Mouse (Mus musculus): ENCODE results near the gene Adcy4. TPM values are rescaled to one million over a fixed set of nuclear protein-coding genes. Genes with fewer than 3 reads are reported as not detected.
A peak's percentile ranks its signal among the peaks of the same experiment; 100 is the strongest.

Gene Adcy4
- polyA plus RNA-seq, 1 experiment from 2014 or later, result 15.3 TPM

DNA sequence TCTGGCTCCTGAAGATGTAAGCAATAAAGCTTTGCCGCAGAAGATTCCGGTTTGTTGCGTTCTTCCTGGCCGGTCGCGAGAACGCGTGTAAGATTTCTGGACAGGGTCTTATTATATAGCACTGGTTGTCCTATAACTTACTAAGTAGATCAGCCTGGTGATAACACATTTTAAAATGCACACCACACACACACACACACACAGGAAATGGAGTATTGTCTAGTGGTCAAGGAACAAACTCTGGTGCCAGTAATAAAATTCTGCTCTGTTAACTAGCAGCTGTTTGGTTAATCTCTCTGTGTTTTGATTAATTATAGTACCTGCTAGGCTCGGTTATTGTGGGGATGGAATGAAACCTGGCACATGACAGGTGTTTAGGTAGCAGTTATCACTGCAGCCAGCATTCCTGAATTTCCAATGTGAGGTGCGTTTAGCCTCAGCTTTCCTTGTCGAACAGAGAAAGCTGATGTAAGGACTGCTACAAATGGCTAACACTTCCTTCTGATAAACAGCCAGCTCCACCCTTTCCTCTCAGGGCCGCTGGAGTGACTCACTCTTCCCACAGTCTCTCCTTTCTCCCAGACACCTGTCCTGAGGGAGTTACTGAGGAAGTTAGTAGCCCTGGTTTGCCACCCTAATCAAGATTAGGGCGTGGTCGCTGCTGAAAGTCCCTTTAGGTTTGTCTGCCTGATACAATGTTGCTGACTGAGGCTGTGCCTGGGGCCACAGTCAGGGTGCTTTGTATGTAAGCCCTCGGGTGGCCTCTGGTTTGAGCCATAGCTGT lies 11.7 kb upstream of the Adcy4 start:
- 68% methylated on average over 15 of the region's 15 CpGs for WGBS
- Histone ChIP-seq H3K4me2 (ENCODE audit: low read depth, low read length) (no peak overlapping the region), H3K9ac (ENCODE audit: low read length) (no peak overlapping the region), H3K27me3 (ENCODE audit: control insufficient read depth, insufficient read depth, low read length) (no peaks in the 10 kb centered on the region), H3K9me3 (replicated peaks; ENCODE audit: control insufficient read depth, low read length) (no peaks in the 10 kb centered on the region), H3K4me1 (ENCODE audit: control insufficient read depth, insufficient read depth, low read length) (no peaks in the 10 kb centered on the region), H3K4me3 (ENCODE audit: low read length) (no peak overlapping the region), H3K36me3 (ENCODE audit: control insufficient read depth, insufficient read depth) (no peaks in the 10 kb centered on the region), H3K27ac (ENCODE audit: low read length) (peak overlapping the region; percentile 23)
- ATAC-seq (replicated peaks; ENCODE audit: extremely low read depth, insufficient read depth, low FRiP score), result 0 out of 2 replicates have a peak, but pooled peaks have one; percentile 45

DNA sequence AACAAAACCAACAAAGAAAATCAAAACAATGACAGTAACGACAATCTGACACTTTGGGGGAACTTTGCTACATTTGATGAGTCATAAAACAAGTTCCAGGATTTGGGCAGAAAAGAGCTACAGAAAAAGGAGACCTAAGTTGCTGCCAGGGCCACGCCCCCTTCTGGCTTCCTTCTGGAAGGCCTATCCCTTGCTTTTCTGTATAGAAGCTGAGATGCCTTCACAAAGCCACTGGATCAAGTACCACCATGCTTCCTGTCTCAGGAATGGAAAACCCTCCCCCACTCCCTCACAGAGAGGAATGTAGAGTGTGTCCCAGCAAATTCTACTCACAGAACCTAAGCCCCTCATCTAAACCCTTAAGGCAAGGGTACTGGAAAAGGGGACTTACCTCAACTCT lies 10.1 kb upstream of the Adcy4 start:
- H3K27me3 ChIP-seq (ENCODE audit: control insufficient read depth, insufficient read depth, low read length), result 0 out of 2 replicates have a peak, but pooled peaks cover 3% of the 10 kb centered on the region
- 59% methylated on average over 2 of the region's 2 CpGs for WGBS
- no peaks in the 10 kb centered on the region for H3K9me3 ChIP-seq (replicated peaks; ENCODE audit: control insufficient read depth, low read length)
- H3K36me3 ChIP-seq (ENCODE audit: control insufficient read depth, insufficient read depth), result no peaks in the 10 kb centered on the region
- no peak overlapping the region for H3K4me2 ChIP-seq (ENCODE audit: low read depth, low read length)
- H3K27ac ChIP-seq (ENCODE audit: low read length), result no peak overlapping the region
- no peak for ATAC-seq (replicated peaks; ENCODE audit: extremely low read depth, insufficient read depth, low FRiP score)
- no peak overlapping the region for H3K4me3 ChIP-seq (ENCODE audit: low read length)
- no peak overlapping the region for H3K9ac ChIP-seq (ENCODE audit: low read length)
- H3K4me1 ChIP-seq (ENCODE audit: control insufficient read depth, insufficient read depth, low read length), result no peaks in the 10 kb centered on the region

DNA sequence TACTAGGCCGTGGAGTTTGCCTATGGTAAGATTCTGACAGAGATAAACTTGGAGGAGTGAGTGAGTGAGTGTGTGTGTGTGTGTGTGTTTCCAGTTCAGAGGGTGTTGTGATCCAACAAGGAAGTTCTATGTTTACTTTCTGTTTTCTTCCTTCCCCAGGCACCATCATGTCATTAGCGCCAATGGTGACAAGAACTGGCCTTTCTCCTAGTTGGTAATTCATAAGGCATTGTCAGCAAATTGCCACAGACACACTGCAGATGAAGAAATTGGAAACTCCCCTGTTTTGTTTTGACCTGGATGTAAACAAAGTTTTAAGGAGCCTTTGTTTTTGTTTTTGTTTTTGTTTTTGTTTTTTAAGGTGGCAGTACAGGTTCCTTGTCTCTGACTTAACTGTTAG lies 9.6 kb upstream of the Adcy4 start:
- WGBS, result 61% methylated on average over 2 of the region's 2 CpGs
- H3K27me3 ChIP-seq (ENCODE audit: control insufficient read depth, insufficient read depth, low read length), result 0 out of 2 replicates have a peak, but pooled peaks cover 3% of the 10 kb centered on the region
- no peak overlapping the region for H3K9ac ChIP-seq (ENCODE audit: low read length)
- no peaks in the 10 kb centered on the region for H3K4me1 ChIP-seq (ENCODE audit: control insufficient read depth, insufficient read depth, low read length)
- no peak overlapping the region for H3K4me3 ChIP-seq (ENCODE audit: low read length)
- ATAC-seq (replicated peaks; ENCODE audit: extremely low read depth, insufficient read depth, low FRiP score), result no peak
- H3K4me2 ChIP-seq (ENCODE audit: low read depth, low read length), result no peak overlapping the region
- no peaks in the 10 kb centered on the region for H3K36me3 ChIP-seq (ENCODE audit: control insufficient read depth, insufficient read depth)
- no peak overlapping the region for H3K27ac ChIP-seq (ENCODE audit: low read length)
- H3K9me3 ChIP-seq (replicated peaks; ENCODE audit: control insufficient read depth, low read length), result no peaks in the 10 kb centered on the region

DNA sequence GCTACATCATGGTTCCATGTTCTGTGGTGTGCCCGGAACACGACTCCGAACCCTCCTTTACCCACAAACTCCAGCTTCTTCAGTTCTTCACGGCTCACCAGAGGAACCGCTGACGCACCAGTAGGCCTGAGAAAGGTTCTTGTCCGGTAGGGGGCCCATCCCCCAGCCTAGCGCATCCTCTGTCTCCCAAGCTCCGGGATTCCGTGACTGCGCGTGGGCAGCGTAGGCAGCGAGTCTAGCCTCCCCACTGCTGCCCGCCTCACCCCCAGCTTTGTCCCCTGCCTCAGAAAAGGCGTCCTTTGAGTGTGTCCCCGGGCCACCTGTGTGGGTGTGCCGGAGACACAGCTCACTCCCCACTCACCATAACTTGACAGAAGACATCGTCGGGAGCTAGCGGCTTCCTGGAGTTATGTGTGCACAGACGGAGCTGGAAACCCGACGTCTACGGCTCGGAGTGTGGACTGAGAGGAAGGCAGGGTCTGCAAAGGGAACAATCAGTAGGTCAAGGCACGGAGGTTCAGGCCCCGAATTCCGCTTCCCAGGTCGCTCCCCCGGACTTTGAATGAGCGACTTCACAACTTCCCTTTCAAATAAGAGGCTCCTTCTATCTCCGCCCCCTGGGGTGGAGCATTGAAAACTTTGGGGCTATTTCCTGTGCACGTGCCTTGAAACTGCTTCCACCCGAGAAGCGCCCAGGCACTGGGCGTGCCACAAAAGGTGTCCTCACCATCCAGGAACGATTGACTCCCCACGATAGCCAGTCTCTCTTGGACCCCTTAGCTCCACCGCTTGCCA lies 4.6 kb upstream of the Adcy4 start, which contains the start of gene Ripk3:
Gene Ripk3, minus strand, starts transcription at position 610 of the 795 bp plus-strand sequence.
- H3K9ac ChIP-seq (ENCODE audit: low read length), result peak within 1 kb of the TSS; percentile 60
- peaks cover 28% of the 10 kb centered on the region for H3K27me3 ChIP-seq (ENCODE audit: control insufficient read depth, insufficient read depth, low read length)
- peak; percentile 34; the same call in 1 of the 2 replicates for ATAC-seq (replicated peaks; ENCODE audit: extremely low read depth, insufficient read depth, low FRiP score)
- 4% methylated on average over 40 of the region's 40 CpGs for WGBS
- H3K4me2 ChIP-seq (ENCODE audit: low read depth, low read length), result peak within 1 kb of the TSS; percentile 77
- no peaks in the 10 kb centered on the region for H3K36me3 ChIP-seq (ENCODE audit: control insufficient read depth, insufficient read depth)
- H3K4me3 ChIP-seq (ENCODE audit: low read length), result peak within 1 kb of the TSS; percentile 57
- H3K4me1 ChIP-seq (ENCODE audit: control insufficient read depth, insufficient read depth, low read length), result 0 out of 2 replicates have a peak, but pooled peaks cover 4% of the 10 kb centered on the region
- H3K9me3 ChIP-seq (replicated peaks; ENCODE audit: control insufficient read depth, low read length), result no peaks in the 10 kb centered on the region
- no peak within 1 kb of the TSS for H3K27ac ChIP-seq (ENCODE audit: low read length)

DNA sequence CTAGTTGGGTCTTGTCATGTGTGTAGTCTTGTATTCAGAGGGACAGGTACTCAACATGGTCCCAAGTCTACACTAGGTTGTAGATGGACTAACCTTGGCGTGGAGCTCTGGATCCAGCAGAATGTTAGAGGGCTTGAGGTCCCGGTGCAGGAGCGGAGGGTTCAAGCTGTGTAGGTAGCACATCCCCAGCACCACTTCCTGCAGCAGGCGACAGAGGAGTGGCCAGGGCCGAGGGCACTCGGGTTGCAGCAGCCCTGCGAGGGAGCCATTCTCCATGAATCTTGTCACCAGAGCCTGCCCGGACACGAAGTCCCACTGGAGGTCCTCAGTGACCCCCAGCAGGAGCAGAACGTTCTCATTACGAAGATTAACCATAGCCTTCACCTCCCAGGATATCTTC lies 3.8 kb upstream of the Adcy4 start:
- Histone ChIP-seq H3K9ac (ENCODE audit: low read length) (peak overlapping the region; percentile 60; the same call in 1 of the 2 replicates), H3K4me2 (ENCODE audit: low read depth, low read length) (peak overlapping the region; percentile 77), H3K36me3 (ENCODE audit: control insufficient read depth, insufficient read depth) (no peaks in the 10 kb centered on the region), H3K27me3 (ENCODE audit: control insufficient read depth, insufficient read depth, low read length) (peaks cover 31% of the 10 kb centered on the region), H3K4me3 (ENCODE audit: low read length) (peak overlapping the region; percentile 57), H3K9me3 (replicated peaks; ENCODE audit: control insufficient read depth, low read length) (no peaks in the 10 kb centered on the region), H3K27ac (ENCODE audit: low read length) (no peak overlapping the region), H3K4me1 (ENCODE audit: control insufficient read depth, insufficient read depth, low read length) (0 out of 2 replicates have a peak, but pooled peaks cover 4% of the 10 kb centered on the region)
- ATAC-seq (replicated peaks; ENCODE audit: extremely low read depth, insufficient read depth, low FRiP score), result no peak
- WGBS, result 28% methylated on average over 11 of the region's 11 CpGs

DNA sequence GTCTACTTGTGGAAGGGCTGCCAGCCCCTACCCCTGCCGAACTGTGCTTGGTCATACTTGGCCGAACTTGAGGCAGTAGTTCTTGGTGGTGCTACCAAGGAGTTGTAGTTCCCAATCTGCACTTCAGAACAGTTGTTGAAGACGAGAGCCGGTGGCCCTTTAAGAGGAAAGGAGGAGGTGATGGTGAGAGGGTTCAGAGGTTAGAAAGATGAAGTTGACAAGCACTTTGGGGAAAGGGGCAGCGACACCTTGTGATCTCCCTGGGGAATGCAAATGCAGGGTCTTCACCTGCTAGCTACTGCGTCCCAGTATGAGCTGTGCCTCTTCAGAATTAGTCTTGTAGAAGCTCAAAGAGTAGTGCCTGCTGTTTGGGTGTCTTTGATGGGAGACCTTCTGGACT lies 1.3 kb upstream of the Adcy4 start:
- no peaks in the 10 kb centered on the region for H3K9me3 ChIP-seq (replicated peaks; ENCODE audit: control insufficient read depth, low read length)
- no peaks in the 10 kb centered on the region for H3K36me3 ChIP-seq (ENCODE audit: control insufficient read depth, insufficient read depth)
- WGBS, result 35% methylated on average over 6 of the region's 6 CpGs
- no peak overlapping the region for H3K27ac ChIP-seq (ENCODE audit: low read length)
- peaks cover 44% of the 10 kb centered on the region for H3K27me3 ChIP-seq (ENCODE audit: control insufficient read depth, insufficient read depth, low read length)
- no peak for ATAC-seq (replicated peaks; ENCODE audit: extremely low read depth, insufficient read depth, low FRiP score)
- H3K4me2 ChIP-seq (ENCODE audit: low read depth, low read length), result no peak overlapping the region
- no peak overlapping the region for H3K4me3 ChIP-seq (ENCODE audit: low read length)
- peaks cover 16% of the 10 kb centered on the region for H3K4me1 ChIP-seq (ENCODE audit: control insufficient read depth, insufficient read depth, low read length)
- no peak overlapping the region for H3K9ac ChIP-seq (ENCODE audit: low read length)

DNA sequence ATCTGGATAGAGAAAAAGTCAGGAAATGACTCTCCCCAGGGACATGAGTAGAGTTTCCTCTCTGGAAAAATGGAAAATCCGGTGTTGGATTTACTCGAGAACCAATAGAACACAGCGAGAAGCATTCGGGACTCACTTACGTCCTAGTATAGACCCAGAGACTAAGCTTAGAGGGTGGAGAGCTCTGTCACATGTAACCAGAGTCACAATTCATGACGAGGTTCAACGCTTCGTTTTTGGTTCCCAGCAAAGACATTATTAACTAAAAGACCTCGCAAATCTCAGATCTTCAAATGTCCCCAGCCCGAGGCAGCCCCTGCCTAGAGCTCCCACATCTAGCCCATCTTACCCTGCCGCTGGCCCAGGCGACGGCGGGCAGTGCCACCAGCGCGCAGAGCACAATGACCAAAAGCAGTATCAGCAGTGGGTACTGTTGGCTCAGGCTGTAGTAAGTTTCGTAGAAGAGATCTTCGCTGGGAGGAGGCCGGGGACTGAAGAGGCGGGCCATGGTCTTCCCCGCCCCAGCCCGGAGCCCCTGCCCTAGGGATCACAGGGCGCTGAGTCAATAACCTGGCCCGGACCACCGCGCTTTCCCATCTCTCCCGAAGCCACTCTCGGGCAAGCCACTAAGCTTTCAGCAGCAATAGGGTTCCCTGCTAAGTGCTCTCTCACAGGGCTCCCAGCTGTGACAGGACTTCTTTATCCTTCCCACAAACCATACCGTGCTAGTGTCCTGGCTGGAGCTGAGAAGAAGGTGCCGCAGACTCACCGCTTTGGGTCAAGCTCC lies 531 bp downstream of the Adcy4 start:
- WGBS, result 4% methylated on average over 31 of the region's 31 CpGs
- H3K9ac ChIP-seq (ENCODE audit: low read length), result peak overlapping the region; percentile 73
- peaks cover 16% of the 10 kb centered on the region for H3K4me1 ChIP-seq (ENCODE audit: control insufficient read depth, insufficient read depth, low read length)
- peak overlapping the region; percentile 91 for H3K27ac ChIP-seq (ENCODE audit: low read length)
- H3K9me3 ChIP-seq (replicated peaks; ENCODE audit: control insufficient read depth, low read length), result no peaks in the 10 kb centered on the region
- peak overlapping the region; percentile 59 for H3K4me3 ChIP-seq (ENCODE audit: low read length)
- peak overlapping the region; percentile 71 for H3K4me2 ChIP-seq (ENCODE audit: low read depth, low read length)
- 0 out of 2 replicates have a peak, but pooled peaks have one; percentile 52 for ATAC-seq (replicated peaks; ENCODE audit: extremely low read depth, insufficient read depth, low FRiP score)
- peaks cover 40% of the 10 kb centered on the region for H3K27me3 ChIP-seq (ENCODE audit: control insufficient read depth, insufficient read depth, low read length)
- H3K36me3 ChIP-seq (ENCODE audit: control insufficient read depth, insufficient read depth), result no peaks in the 10 kb centered on the region

DNA sequence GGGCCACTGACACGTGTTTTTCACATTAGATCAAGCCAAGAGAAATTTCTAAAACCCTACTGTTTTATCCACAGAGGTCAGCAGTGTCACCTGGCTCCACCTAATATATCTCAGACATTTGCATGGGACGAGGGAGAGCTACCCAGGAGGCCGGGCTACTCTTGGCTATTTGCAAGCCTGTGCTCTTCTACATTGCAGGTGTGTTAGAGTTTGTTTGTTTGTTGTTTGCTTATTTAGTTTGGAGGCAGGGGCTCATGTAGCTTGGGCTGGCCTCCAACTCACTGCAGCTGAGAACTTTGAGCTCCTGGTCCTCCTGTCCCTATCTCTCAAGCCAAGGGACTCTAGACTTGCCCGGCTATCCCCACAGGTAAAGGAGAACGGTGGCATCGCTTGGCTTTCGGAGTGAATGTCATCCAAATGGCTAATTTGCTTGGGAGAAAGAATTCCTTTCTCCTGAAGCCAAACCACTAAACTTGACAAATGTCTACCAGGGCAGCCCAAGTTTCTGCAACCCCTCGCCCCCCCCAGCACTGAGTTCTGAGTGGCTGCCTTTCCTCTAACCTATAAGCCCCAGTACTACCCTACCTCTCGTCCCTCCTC lies 1.4 kb downstream of the Adcy4 start:
- peak overlapping the region; percentile 71 for H3K4me2 ChIP-seq (ENCODE audit: low read depth, low read length)
- 44% methylated on average over 9 of the region's 9 CpGs for WGBS
- no peaks in the 10 kb centered on the region for H3K9me3 ChIP-seq (replicated peaks; ENCODE audit: control insufficient read depth, low read length)
- no peak for ATAC-seq (replicated peaks; ENCODE audit: extremely low read depth, insufficient read depth, low FRiP score)
- H3K27ac ChIP-seq (ENCODE audit: low read length), result peak overlapping the region; percentile 91
- H3K36me3 ChIP-seq (ENCODE audit: control insufficient read depth, insufficient read depth), result no peaks in the 10 kb centered on the region
- H3K9ac ChIP-seq (ENCODE audit: low read length), result peak overlapping the region; percentile 49
- peak overlapping the region; percentile 59 for H3K4me3 ChIP-seq (ENCODE audit: low read length)
- H3K27me3 ChIP-seq (ENCODE audit: control insufficient read depth, insufficient read depth, low read length), result peaks cover 32% of the 10 kb centered on the region
- H3K4me1 ChIP-seq (ENCODE audit: control insufficient read depth, insufficient read depth, low read length), result peaks cover 14% of the 10 kb centered on the region

All from heart, embryonic 16.5 days (tissue).